Mouse (Mus musculus) G1E (cell line): ENCODE data around the gene Nexn.

Experiments used
- CTCF ChIP-seq: IDR thresholded peaks from 2 replicates; pipeline ENCODE4 v1.5.1; 2012; ENCODE audit warnings: low read depth, low read length, inconsistent platforms, mixed read lengths
- GATA1 ChIP-seq: IDR thresholded peaks from 2 replicates; pipeline ENCODE4 v1.6.1; 2012; ENCODE audit warnings: borderline replicate concordance, low read length, inconsistent platforms, mixed read lengths
- GATA2 ChIP-seq: IDR thresholded peaks from 2 replicates; pipeline ENCODE4 v1.6.1; 2012; ENCODE audit warnings: low read depth, low read length, inconsistent platforms, borderline replicate concordance
- POLR2AphosphoS5 ChIP-seq: IDR thresholded peaks from 2 replicates; pipeline ENCODE4 v1.6.1; 2012; ENCODE audit warnings: low read depth, low read length, inconsistent platforms; ENCODE audit not compliant: insufficient replicate concordance
- TAL1 ChIP-seq: conservative IDR thresholded peaks from 2 replicates; pipeline ENCODE4 v1.6.1; 2012; ENCODE audit warnings: low read depth, low read length, inconsistent platforms, mixed read lengths

- TF ChIP-seq CTCF: no peak
- no peak for TF ChIP-seq POLR2AphosphoS5
- no peak for TF ChIP-seq TAL1
- TF ChIP-seq GATA1: no peak
- TF ChIP-seq GATA2: no peak
Measured at GRCm38 (mm10) chr3:152260362-152260761, 5.8 kb downstream of the Nexn start.
